Mouse (Mus musculus): ENCODE measurements around the gene Olfr49. TPM values are rescaled to one million over a fixed set of nuclear protein-coding genes. Genes with fewer than 3 reads are reported as not detected.

The Olfr49 gene
- polyA plus RNA-seq, 1 experiment, result not detected

GRCm38 (mm10) chr14:54228501-54228900 is 56.2 kb downstream of the Olfr49 start:
- Histone ChIP-seq H3K27me3 (ENCODE audit: control insufficient read depth, insufficient read depth, low read length) (no peaks in the 10 kb centered on the region), H3K36me3 (ENCODE audit: control insufficient read depth, insufficient read depth, low read length) (no peaks in the 10 kb centered on the region), H3K27ac (ENCODE audit: insufficient read depth, low read length) (peak overlapping the region; percentile 97), H3K4me3 (ENCODE audit: extremely low read depth, insufficient read depth, insufficient read length) (no peak overlapping the region), H3K4me1 (ENCODE audit: control insufficient read depth, insufficient read depth, insufficient read length) (peaks cover 41% of the 10 kb centered on the region)
- TF ChIP-seq CTCF (IDR thresholded peaks at IDR 0.05; ENCODE audit: extremely low read depth, insufficient read depth, insufficient read length, insufficient replicate concordance) (no peak), POLR2A (IDR thresholded peaks at IDR 0.05; ENCODE audit: low read depth, low read length) (no peak)
- DNase-seq (ENCODE audit: low read depth in 1 of 2, low spot score in 2 of 2), result no peak
- 57% methylated on average over 7 of the region's 7 CpGs for WGBS

Other genes starting within 250 kb of the Olfr49 start
- gene Dad1, start 30.8 kb downstream of the Olfr49 start, polyA plus RNA-seq (2012; rRNA removed), result 309 and 372 TPM in 2 replicates
- gene Abhd4, start 30.8 kb downstream of the Olfr49 start, polyA plus RNA-seq (2012; rRNA removed), result 17.9 and 23.4 TPM in 2 replicates
- 92.7 and 117 TPM in 2 replicates for gene Oxa1l, start 75.9 kb upstream of the Olfr49 start, polyA plus RNA-seq (2012; rRNA removed)
- 24.6 and 31.2 TPM in 2 replicates for gene Slc7a7, start 132.8 kb upstream of the Olfr49 start, polyA plus RNA-seq (2012; rRNA removed)
- 221 and 393 TPM in 2 replicates for gene Mrpl52, start 142.0 kb upstream of the Olfr49 start, polyA plus RNA-seq (2012; rRNA removed)
- gene Mmp14, start 146.7 kb upstream of the Olfr49 start, polyA plus RNA-seq (2012; rRNA removed), result 42.0 and 63.2 TPM in 2 replicates
- 154 and 206 TPM in 2 replicates for gene Lrp10, start 179.2 kb upstream of the Olfr49 start, polyA plus RNA-seq (2012; rRNA removed)
- gene Rem2, start 191.2 kb upstream of the Olfr49 start, polyA plus RNA-seq (2012; rRNA removed), result 0.22 and 0.40 TPM in 2 replicates
- gene Prmt5, start 232.6 kb upstream of the Olfr49 start, polyA plus RNA-seq (2012; rRNA removed), result 18.2 and 26.6 TPM in 2 replicates